Mouse (Mus musculus) embryonic facial prominence, embryonic 10.5 days (tissue): ENCODE results near the gene Chd6. TPM values are rescaled to one million over a fixed set of nuclear protein-coding genes. Genes with fewer than 3 reads are reported as not detected.

ENCODE experiments used
- DNase-seq: peaks from one replicate; pipeline ENCODE4 v3.0.0-alpha.2; 2017; ENCODE audit warnings: low spot score
- H3K27ac ChIP-seq: fragments of 300-500 bp; sonication (generic); replicated peaks from 2 replicates; pipeline ENCODE4 v1.5.1; 2016; ENCODE audit warnings: mild to moderate bottlenecking
- H3K27me3 ChIP-seq: fragments of 300-500 bp; sonication (generic); replicated peaks from 2 replicates; pipeline ENCODE4 v1.6.1; 2016; ENCODE audit warnings: low read depth, mild to moderate bottlenecking; ENCODE audit not compliant: poor library complexity, severe bottlenecking
- H3K36me3 ChIP-seq: fragments of 300-500 bp; sonication (generic); replicated peaks from 2 replicates; pipeline ENCODE4 v1.6.1; 2016; ENCODE audit warnings: mild to moderate bottlenecking, moderate library complexity
- H3K4me1 ChIP-seq: fragments of 300-500 bp; sonication (generic); 2 replicates; pipeline ENCODE4 v1.6.1; 2016
- H3K4me3 ChIP-seq: fragments of 300-500 bp; sonication (generic); 2 replicates; pipeline ENCODE4 v1.5.1; 2016; ENCODE audit warnings: mild to moderate bottlenecking, moderate library complexity
- H3K9me3 ChIP-seq: fragments of 300-500 bp; sonication (generic); 2 replicates; pipeline ENCODE4 v1.6.1; 2016; ENCODE audit warnings: mild to moderate bottlenecking
- WGBS: fragments of 180-500 bp; shearing (Covaris S2); methylation state at CpG from one replicate; pipeline ENCODE4 v1.1.7; 2016; 5-methylcytosine and 5-hydroxymethylcytosine counted together
- polyA plus RNA-seq: library from polyadenylated mRNA; unstranded; fragments of >200 nt; fragmentation: Nextera tagmentation; extraction: Ambion mirVana; gene quantifications from 2 replicates; pipeline ENCODE4 v1.2.1, GENCODE M21; 2016

The Chd6 gene
- polyA plus RNA-seq: 31.0 and 34.4 TPM in 2 replicates

DNA sequence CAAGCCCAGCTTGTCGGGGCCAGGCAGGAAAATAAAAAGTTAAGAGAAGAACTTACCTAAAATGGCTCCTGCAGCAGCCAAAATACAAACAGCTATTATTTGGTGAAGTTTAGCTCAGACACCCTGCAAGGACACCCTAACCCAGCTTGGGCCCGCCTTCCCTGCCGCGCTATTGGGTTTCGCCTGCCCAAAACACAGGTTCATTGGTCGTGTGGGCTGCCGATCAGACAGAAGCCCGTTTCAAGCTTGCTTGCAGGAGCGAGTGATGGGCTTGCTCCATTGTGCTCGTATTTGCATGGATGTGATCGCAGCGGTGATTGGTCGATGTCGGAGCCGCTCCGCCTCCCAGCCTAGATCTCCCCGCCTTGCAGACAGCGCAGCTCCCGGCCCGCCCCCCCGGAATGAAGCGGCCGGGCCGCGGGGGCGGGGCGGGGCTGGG is at the start of gene Chd6:
Gene Chd6, minus strand, starts transcription at position 143 of the 439 bp plus-strand sequence.
- peak; percentile 98 for DNase-seq
- Histone ChIP-seq H3K36me3 (peaks cover 8% of the 10 kb centered on the region), H3K4me1 (peaks cover 23% of the 10 kb centered on the region), H3K27ac (peak within 1 kb of the TSS; percentile 99), H3K9me3 (no peaks in the 10 kb centered on the region), H3K4me3 (peak within 1 kb of the TSS; percentile 95), H3K27me3 (no peaks in the 10 kb centered on the region; the same call in 1 of the 2 replicates)
- WGBS: 1% methylated on average over 27 of the region's 27 CpGs

- no peak overlapping the region for H3K27ac ChIP-seq
- DNase-seq: no peak
- 61% methylated on average over 7 of the region's 7 CpGs for WGBS
Observed at GRCm38 (mm10) chr2:161150004-161150842, 41.3 kb upstream of the Chd6 start.

DNA sequence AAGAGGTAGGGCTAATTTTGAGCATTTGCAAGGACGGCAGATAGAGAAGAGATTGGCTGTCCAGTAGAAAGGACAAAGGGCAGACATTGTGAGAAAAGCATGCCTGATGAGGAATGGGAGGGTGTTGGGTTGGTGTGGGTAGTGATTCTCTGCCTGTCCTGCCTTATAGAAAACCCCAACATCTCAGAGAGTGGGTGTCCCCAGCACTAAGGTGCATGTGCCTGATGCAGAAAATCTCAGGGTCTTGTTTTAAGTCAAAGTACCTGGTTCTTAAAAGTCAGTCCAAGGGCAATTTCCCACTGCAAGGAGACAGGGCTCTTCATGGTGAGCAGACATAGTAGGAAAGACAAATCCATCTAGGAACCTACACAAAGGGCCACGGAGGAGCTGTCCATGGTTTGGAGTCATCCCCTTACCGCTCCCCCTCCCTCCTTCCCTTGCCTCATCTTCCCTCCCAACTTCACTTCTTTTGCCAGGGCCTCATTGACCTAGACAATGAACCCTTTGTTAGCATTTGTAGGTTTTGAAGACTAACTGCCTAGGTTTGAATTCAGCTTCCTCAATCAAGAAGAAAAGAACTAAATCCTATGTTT is 39.6 kb upstream of the Chd6 start:
- Histone ChIP-seq H3K36me3 (no peaks in the 10 kb centered on the region), H3K4me3 (no peak overlapping the region), H3K9me3 (no peaks in the 10 kb centered on the region), H3K27me3 (no peaks in the 10 kb centered on the region), H3K4me1 (0 out of 2 replicates have a peak, but pooled peaks cover 7% of the 10 kb centered on the region), H3K27ac (no peak overlapping the region)
- WGBS: 53% methylated on average over 3 of the region's 3 CpGs
- no peak for DNase-seq

More at GRCm38 (mm10) chr2:161150004-161150842, 41.3 kb upstream of the Chd6 start:
- 0 out of 2 replicates have a peak, but pooled peaks cover 7% of the 10 kb centered on the region for H3K4me1 ChIP-seq
- no peak overlapping the region for H3K4me3 ChIP-seq
- no peaks in the 10 kb centered on the region for H3K36me3 ChIP-seq
- H3K9me3 ChIP-seq: no peaks in the 10 kb centered on the region
- H3K27me3 ChIP-seq: no peaks in the 10 kb centered on the region

DNA sequence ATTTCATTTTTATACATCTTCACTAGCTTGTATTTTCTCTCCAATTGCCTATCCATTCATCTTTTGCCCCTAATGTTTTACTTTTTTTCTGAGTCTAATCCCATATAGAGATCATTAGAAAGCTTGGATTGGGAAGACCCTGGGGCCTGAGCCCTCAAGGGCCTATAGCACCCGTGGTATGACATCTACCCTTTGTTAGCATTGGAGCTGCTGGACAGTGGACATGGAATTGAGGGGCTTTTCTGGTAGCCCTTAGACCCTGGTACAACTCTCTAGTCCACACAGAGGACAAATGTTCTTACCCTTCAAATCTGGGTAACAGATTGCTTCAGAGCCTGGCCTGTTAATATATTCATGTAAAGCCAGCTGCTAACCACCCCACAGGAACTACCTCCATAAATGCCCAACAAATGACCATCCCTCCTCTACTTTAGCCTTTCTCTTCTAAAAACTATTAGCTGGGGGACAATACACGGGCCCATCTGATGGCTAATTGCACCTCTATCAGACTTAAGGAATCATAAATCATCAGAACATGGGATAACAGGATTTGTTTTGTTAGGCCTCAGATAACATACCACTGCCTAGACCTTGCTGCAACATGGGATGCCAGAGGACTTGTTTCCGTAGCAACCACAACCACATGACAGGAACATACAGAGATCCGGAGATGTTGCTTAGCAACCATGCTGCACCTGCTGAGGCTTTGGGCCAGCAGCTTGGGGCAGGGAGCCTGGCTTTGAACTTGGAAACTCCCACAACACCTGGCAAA is 39.0 kb upstream of the Chd6 start:
- DNase-seq: peak; percentile 14
- no peak overlapping the region for H3K27ac ChIP-seq

DNA sequence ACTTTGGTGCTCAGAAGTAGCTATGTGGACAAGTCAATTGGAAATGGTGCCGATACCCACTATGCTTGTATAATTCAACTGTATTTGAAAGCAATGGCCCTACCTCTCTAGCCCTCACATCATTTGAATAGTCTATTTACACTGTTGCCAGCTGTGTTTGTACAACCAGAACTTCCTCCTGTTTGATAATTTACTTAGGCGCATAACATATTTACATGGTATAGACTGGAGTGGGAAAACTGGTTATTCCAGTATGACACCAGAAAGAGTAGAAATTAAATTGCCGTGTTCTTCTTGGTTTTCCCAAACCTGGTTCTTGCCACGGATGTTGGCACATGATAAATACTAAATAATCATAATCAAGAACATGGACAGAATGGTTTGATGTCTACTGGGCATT is 35.9 kb upstream of the Chd6 start:
- WGBS: 92% methylated on average over 4 of the region's 4 CpGs
- Histone ChIP-seq H3K27ac (no peak overlapping the region), H3K9me3 (no peaks in the 10 kb centered on the region), H3K36me3 (no peaks in the 10 kb centered on the region), H3K4me3 (no peak overlapping the region), H3K4me1 (0 out of 2 replicates have a peak, but pooled peaks cover 7% of the 10 kb centered on the region), H3K27me3 (no peaks in the 10 kb centered on the region)
- DNase-seq: no peak

More for the DNA sequence above, 39.0 kb upstream of the Chd6 start:
- H3K4me3 ChIP-seq: no peak overlapping the region
- no peaks in the 10 kb centered on the region for H3K27me3 ChIP-seq
- H3K36me3 ChIP-seq: no peaks in the 10 kb centered on the region
- H3K4me1 ChIP-seq: 0 out of 2 replicates have a peak, but pooled peaks cover 7% of the 10 kb centered on the region
- WGBS: 73% methylated on average over 4 of the region's 4 CpGs
- H3K9me3 ChIP-seq: no peaks in the 10 kb centered on the region

GRCm38 (mm10) chr2:161138672-161139536 is 30.0 kb upstream of the Chd6 start:
- no peaks in the 10 kb centered on the region for H3K36me3 ChIP-seq
- WGBS: 72% methylated on average over 11 of the region's 11 CpGs

DNA sequence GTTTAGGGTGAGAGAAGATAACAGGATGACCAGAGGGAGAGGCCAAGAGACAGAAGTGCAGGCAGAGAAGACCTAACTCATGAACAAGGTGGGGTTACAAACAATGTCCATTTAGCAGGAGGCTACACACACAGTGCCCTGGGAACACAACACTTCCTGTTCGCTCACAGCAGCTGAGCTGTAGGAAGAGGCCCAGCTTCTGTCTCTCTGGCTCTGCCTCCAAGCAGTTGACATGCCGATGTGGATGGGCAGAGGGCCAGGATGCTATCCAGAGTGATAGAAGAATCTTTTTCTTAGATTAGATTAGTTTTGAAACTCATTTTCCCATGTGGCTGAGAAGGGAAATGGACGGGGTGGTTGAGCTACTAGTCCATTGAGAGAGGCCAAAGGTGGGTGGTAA is 28.1 kb upstream of the Chd6 start:
- WGBS: 74% methylated on average over 3 of the region's 3 CpGs
- Histone ChIP-seq H3K9me3 (no peaks in the 10 kb centered on the region), H3K27ac (no peak overlapping the region), H3K4me1 (no peaks in the 10 kb centered on the region), H3K27me3 (no peaks in the 10 kb centered on the region), H3K4me3 (no peak overlapping the region), H3K36me3 (no peaks in the 10 kb centered on the region)
- DNase-seq: no peak

More at GRCm38 (mm10) chr2:161138672-161139536, 30.0 kb upstream of the Chd6 start:
- H3K4me3 ChIP-seq: no peak overlapping the region
- no peaks in the 10 kb centered on the region for H3K27me3 ChIP-seq
- H3K4me1 ChIP-seq: no peaks in the 10 kb centered on the region
- no peak for DNase-seq
- no peak overlapping the region for H3K27ac ChIP-seq
- H3K9me3 ChIP-seq: no peaks in the 10 kb centered on the region

- 61% methylated on average over 10 of the region's 10 CpGs for WGBS
- no peaks in the 10 kb centered on the region for H3K36me3 ChIP-seq
- no peaks in the 10 kb centered on the region for H3K27me3 ChIP-seq
- no peaks in the 10 kb centered on the region for H3K9me3 ChIP-seq
- H3K27ac ChIP-seq: no peak overlapping the region
- no peak overlapping the region for H3K4me3 ChIP-seq
- no peak for DNase-seq
- H3K4me1 ChIP-seq: no peaks in the 10 kb centered on the region
Observed at GRCm38 (mm10) chr2:161128367-161129111, 19.7 kb upstream of the Chd6 start.

GRCm38 (mm10) chr2:161112011-161112410 is 3.1 kb upstream of the Chd6 start:
- DNase-seq: no peak
- WGBS: 78% methylated on average over 5 of the region's 5 CpGs
- H3K4me3 ChIP-seq: no peak overlapping the region
- H3K9me3 ChIP-seq: no peaks in the 10 kb centered on the region
- no peaks in the 10 kb centered on the region; the same call in 1 of the 2 replicates for H3K27me3 ChIP-seq
- peaks cover 20% of the 10 kb centered on the region for H3K4me1 ChIP-seq
- H3K36me3 ChIP-seq: no peaks in the 10 kb centered on the region
- H3K27ac ChIP-seq: no peak overlapping the region

- Histone ChIP-seq H3K9me3 (no peaks in the 10 kb centered on the region), H3K4me3 (peak overlapping the region; percentile 95), H3K27ac (peak overlapping the region; percentile 99), H3K27me3 (no peaks in the 10 kb centered on the region; the same call in 1 of the 2 replicates), H3K36me3 (peaks cover 8% of the 10 kb centered on the region), H3K4me1 (peaks cover 23% of the 10 kb centered on the region)
- WGBS: under 1% methylated on average over 26 of the region's 26 CpGs
- DNase-seq: no peak
Observed at GRCm38 (mm10) chr2:161109398-161109821, 535 bp upstream of the Chd6 start.
